Mouse (Mus musculus): ENCODE results near the gene Acp6.

DNA sequence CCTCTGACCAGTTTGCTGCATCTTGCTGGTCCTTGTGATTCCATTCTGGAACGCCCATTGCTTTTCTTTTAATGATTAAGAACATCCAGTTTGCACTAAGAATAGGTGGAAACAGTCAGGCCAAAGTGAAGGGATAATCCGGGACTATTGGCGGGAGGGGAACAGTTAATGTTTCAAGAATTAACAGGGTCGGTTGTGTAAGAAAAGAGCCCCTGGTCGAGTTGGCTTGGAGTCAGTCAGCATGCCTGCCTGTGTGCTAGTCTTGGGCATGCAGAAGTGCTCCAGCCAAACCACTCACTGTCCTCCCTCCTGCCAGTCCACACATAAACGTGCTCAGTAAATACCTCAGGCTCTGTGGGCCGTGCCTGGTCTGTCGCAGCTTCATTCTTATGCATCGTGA is 13.7 kb downstream of the Acp6 start:
- no peak for TF ChIP-seq GATA1 (IDR thresholded peaks at IDR 0.05; ENCODE audit: low read depth, low read length)
- TF ChIP-seq EP300 (IDR thresholded peaks at IDR 0.05; ENCODE audit: low read depth in 1 of 2, low read length in 2 of 2), result no peak
- no peak for TF ChIP-seq MEF2A (IDR thresholded peaks at IDR 0.05; ENCODE audit: extremely low read depth, insufficient replicate concordance, low read depth, low read length, poor library complexity, severe bottlenecking)
- no peak for TF ChIP-seq HCFC1 (IDR thresholded peaks at IDR 0.05; ENCODE audit: low read depth, low read length)
- no peak for TF ChIP-seq MAX (IDR thresholded peaks at IDR 0.05; ENCODE audit: low read length)
- no peak for TF ChIP-seq POLR2AphosphoS5 (IDR thresholded peaks at IDR 0.05; ENCODE audit: borderline replicate concordance, low read depth, low read length)
- no peak for TF ChIP-seq MAFK (IDR thresholded peaks at IDR 0.05; ENCODE audit: borderline replicate concordance, low read depth, low read length)
- TF ChIP-seq ETS1 (IDR thresholded peaks at IDR 0.05; ENCODE audit: low read depth, low read length), result no peak

Data from MEL (cell line).